Mouse (Mus musculus): ENCODE data around the gene Ipo8. TPM values are rescaled to one million over a fixed set of nuclear protein-coding genes. Genes with fewer than 3 reads are reported as not detected.

Gene Ipo8
- total RNA-seq (2021), result 10 to 100 TPM; 34.8 to 36.0 TPM
- long read RNA-seq, experiment 1, full-length matches to known transcripts, result 4 of 8 reads
- long read RNA-seq, experiment 1, partial matches to known transcripts, result 3 of 8 reads
- long read RNA-seq, experiment 1, other reads (novel, unspliced or antisense), result 1 of 8 reads
- long read RNA-seq, experiment 2, full-length matches to known transcripts, result 8 of 14 reads
- long read RNA-seq, experiment 2, partial matches to known transcripts, result 3 of 14 reads
- long read RNA-seq, experiment 2, other reads (novel, unspliced or antisense), result 3 of 14 reads

- DNase-seq (ENCODE audit: low spot score in 2 of 2), result peak; percentile 86 to 97
Measured at GRCm38 (mm10) chr6:148830748-148831727, at the start of gene Ipo8. Gene Ipo8, minus strand, starts transcription at chr6:148831467.

- DNase-seq (ENCODE audit: low spot score in 2 of 2), result no peak
Measured at GRCm38 (mm10) chr6:148873911-148874310, 42.6 kb upstream of the Ipo8 start.

GRCm38 (mm10) chr6:148845629-148846028, 14.4 kb upstream of the Ipo8 start:
- DNase-seq (ENCODE audit: low spot score in 2 of 2), result no peak

GRCm38 (mm10) chr6:148841760-148842159, 10.5 kb upstream of the Ipo8 start:
- no peak for DNase-seq (ENCODE audit: low spot score in 2 of 2)

DNA sequence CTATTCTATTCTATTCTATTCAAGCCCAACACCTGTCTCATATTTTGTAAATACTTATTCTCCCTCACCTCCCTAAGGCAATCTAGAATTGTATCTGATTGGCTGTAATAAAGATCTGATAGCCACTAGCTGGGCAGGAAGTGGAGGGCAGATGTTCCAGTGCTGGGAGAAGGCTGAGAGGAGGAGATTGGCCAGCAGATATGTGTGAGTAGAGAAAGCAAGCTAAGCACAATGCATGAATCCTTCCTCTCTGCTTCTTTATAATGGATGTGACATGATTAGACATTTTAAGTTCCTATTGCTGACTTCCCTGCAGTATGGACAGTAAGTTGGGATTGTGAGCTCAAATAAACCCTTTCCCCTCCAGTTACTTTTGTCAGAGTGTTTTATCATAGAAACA, 7.2 kb upstream of the Ipo8 start:
- DNase-seq (ENCODE audit: low spot score in 2 of 2), result no peak

GRCm38 (mm10) chr6:148831728-148832121, 458 bp upstream of the Ipo8 start:
- no peak for DNase-seq (ENCODE audit: low spot score in 2 of 2)

GRCm38 (mm10) chr6:148830355-148830747, 916 bp downstream of the Ipo8 start:
- no peak for DNase-seq (ENCODE audit: low spot score in 2 of 2)

- DNase-seq (ENCODE audit: low spot score in 2 of 2), result no peak
Measured at GRCm38 (mm10) chr6:148826119-148826518, 5.1 kb downstream of the Ipo8 start.

- no peak for DNase-seq (ENCODE audit: low spot score in 2 of 2)
Measured at GRCm38 (mm10) chr6:148818624-148819343, 12.5 kb downstream of the Ipo8 start.

DNA sequence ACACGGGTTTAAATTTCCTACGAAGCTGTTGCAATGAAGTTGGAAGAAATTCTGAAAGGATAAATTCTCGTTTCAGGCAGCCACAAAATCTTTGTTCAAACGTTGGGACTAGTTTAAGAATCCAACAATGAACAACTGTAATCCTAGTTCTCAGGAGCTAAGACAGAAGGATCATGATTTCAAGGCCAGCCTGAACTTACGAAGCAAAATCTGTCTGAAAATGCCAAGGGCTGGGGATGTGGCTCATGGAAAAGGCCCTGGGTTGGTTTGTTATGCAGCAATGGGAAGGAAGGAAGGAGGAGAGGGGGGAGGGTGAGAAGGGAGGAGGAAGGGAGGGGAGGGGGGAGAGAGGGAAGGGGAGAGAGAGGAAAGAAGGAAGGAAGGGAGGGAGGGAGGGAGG, 14.5 kb downstream of the Ipo8 start:
- DNase-seq (ENCODE audit: low spot score in 2 of 2), result no peak

- no peak for DNase-seq (ENCODE audit: low spot score in 2 of 2)
Measured at GRCm38 (mm10) chr6:148811117-148811516, 20.1 kb downstream of the Ipo8 start.

- no peak for DNase-seq (ENCODE audit: low spot score in 2 of 2)
Measured at GRCm38 (mm10) chr6:148799773-148800172, 31.5 kb downstream of the Ipo8 start.

DNA sequence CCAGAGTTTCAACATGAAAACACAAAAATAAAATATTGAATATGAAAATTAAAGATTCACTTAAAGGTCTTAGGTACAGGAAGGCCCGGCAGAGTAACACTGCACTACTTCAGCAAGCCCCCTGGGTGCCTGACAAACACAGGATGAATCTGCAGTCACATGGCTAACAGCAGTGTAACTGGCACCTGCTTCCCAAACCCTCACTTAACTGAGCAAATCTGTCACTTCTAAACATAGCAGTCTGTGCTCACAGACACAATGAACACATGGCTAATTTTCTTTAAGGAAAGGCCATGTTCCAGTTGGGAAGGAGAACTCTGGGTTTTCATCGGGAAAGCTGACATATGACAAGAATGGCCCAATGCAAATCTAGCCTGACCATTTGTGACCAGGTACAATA, 36.1 kb downstream of the Ipo8 start:
- peak in 1 of 2 experiments; percentile 40 for DNase-seq (ENCODE audit: low spot score in 2 of 2)

DNA sequence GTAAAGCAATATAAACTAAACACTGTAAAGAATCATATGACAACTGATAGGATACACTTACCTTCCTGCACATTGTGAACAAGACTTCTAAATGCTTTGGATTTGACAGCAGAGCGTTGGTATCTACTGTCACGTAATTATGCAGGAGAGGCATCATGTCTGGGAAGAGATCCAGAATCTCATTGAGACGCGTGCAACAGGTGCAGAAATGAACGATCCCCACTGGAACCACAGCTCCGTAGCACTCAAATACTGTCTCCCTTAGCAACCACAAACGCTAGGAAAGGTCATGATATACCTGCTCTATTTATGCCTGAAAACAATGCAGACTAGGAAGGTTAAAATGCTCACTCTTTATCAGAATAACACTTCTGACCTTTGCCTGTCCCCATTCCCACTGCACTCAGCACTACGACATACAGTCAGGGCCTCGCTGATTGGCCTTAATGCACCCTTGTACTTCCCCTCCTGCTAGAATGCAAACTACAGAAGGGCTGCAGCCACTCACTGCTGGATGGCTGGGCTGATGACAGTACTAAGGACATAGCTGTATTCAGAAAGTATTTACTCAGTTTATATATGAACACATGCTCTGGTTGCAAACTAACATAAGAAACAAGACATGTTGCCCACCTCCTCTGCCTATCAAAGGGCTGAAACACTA, 42.1 kb downstream of the Ipo8 start:
- DNase-seq (ENCODE audit: low spot score in 2 of 2), result peak in 1 of 2 experiments; percentile 18

DNA sequence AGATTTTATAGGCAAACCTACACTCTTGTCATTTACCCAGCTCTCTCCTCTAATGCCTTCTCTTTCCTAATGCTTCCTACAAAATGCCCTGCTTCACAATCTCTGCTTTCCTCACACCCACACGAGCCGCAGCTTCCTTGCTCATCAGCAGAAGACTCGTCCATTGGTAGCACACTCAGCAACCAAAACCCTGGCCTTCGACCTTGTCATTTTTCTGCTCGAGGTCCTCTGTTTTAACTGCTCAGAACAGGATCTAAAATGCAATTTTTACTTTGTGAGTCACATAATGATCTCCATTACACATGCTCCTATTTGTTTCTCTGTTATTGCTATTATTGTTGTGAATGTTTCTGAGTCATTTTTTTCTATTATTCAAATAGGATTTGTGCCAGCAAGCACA, 45.1 kb downstream of the Ipo8 start:
- no peak for DNase-seq (ENCODE audit: low spot score in 2 of 2)

- DNase-seq (ENCODE audit: low spot score in 2 of 2), result no peak
Measured at GRCm38 (mm10) chr6:148784418-148784817, 46.8 kb downstream of the Ipo8 start.

DNA sequence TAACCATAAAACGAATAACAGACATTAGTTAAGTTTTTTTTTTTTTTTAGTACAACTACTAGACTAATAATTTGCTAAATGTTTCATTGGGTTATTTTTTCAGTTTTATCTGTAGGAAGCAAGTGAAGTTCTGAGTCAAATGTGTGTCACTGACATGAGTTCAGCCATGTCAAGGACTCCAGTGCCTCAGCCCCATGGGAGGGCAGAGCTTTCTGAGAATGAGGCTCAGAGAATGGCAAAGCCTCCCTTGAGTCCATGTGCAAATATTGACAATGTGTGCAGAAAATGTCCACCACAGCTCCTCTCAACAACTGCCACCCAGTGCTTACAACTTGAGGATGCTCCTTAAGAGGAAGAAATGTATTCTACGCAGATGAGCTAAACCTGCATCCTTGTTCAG, 55.0 kb downstream of the Ipo8 start:
- DNase-seq (ENCODE audit: low spot score in 2 of 2), result no peak

DNA sequence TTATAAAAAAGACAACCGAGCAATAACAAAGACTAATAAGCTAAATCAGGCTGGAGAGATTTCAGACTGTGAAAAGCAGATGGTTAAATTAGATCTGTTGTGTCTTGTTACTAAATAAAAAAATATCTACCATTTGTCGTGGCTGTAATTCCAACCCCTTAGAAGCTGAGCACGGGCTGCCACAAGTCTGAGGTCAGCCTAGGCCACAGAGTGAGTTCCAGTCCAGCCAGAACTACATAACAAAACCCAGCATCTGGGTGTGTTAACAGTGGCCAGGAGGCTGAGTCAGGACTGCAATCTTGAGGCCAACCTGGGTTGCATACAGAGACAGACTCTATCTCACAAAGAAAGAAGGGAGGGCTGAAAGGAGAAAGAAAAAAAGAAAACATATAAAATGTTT, 59.8 kb downstream of the Ipo8 start:
- DNase-seq (ENCODE audit: low spot score in 2 of 2), result no peak

DNA sequence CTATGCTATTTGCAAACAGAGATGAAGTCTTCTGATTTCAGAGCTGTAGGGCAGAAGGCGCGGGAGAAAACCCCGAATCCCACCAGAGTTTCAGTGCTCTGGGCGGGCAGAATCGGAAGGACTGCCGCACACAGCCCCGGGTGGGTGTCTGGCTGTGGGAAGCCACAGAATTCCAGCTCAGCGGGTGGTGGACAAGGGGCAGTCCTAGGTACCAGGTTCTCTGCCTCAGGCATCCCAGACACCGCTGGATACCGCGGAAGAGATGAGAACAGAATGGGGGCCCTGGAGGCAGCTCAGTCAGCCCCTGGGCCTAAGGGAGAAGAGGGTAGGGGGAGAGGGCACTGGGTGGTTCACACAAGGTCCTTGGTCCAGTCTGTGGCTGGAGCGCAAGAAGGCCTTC, 62.8 kb downstream of the Ipo8 start:
- DNase-seq (ENCODE audit: low spot score in 2 of 2), result no peak

GRCm38 (mm10) chr6:148767228-148767627, 64.0 kb downstream of the Ipo8 start:
- no peak for DNase-seq (ENCODE audit: low spot score in 2 of 2)
